Mouse (Mus musculus): ENCODE measurements around the gene Fam219a. TPM values are rescaled to one million over a fixed set of nuclear protein-coding genes. Genes with fewer than 3 reads are reported as not detected.

Fam219a gene
- polyA plus RNA-seq, 1 experiment, result 16.3 TPM

DNA sequence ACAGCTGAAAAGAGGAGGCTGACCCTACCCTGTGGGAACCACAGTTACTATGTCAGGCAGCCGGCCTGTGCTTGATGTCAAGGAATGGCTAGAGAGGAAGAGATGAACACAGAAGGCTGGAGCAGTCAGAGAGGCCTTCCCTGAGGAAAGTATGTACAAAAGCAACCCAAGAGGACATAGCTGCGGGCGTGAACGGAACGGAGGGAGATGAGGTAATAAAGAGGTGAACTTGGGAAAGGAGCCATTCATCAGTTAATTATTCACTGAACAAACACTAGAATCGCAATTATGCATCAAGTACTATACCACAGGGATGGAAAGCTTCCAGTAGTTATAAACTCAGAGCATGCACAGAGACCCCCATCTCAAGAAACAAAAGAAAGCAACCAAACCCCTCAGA, 47.2 kb downstream of the Fam219a start:
- H3K27ac ChIP-seq (ENCODE audit: insufficient read depth, low read length), result no peak overlapping the region
- WGBS, result 96% methylated on average over 6 of the region's 6 CpGs
- DNase-seq (ENCODE audit: low read depth in 1 of 2, low spot score in 2 of 2), result no peak
- H3K36me3 ChIP-seq (ENCODE audit: control insufficient read depth, insufficient read depth, low read length), result peaks cover 2% of the 10 kb centered on the region; the same call in 1 of the 2 replicates
- no peak overlapping the region for H3K4me3 ChIP-seq (ENCODE audit: extremely low read depth, insufficient read depth, insufficient read length)
- H3K4me1 ChIP-seq (ENCODE audit: control insufficient read depth, insufficient read depth, insufficient read length), result no peaks in the 10 kb centered on the region
- no peak for TF ChIP-seq CTCF (IDR thresholded peaks at IDR 0.05; ENCODE audit: extremely low read depth, insufficient read depth, insufficient read length, insufficient replicate concordance)
- no peak for TF ChIP-seq POLR2A (IDR thresholded peaks at IDR 0.05; ENCODE audit: low read depth, low read length)
- no peaks in the 10 kb centered on the region for H3K27me3 ChIP-seq (ENCODE audit: control insufficient read depth, insufficient read depth, low read length)

GRCm38 (mm10) chr4:41520641-41521040, 48.7 kb downstream of the Fam219a start:
- no peak for TF ChIP-seq POLR2A (IDR thresholded peaks at IDR 0.05; ENCODE audit: low read depth, low read length)
- Histone ChIP-seq H3K27ac (ENCODE audit: insufficient read depth, low read length) (no peak overlapping the region), H3K4me3 (ENCODE audit: extremely low read depth, insufficient read depth, insufficient read length) (no peak overlapping the region), H3K4me1 (ENCODE audit: control insufficient read depth, insufficient read depth, insufficient read length) (no peaks in the 10 kb centered on the region), H3K36me3 (ENCODE audit: control insufficient read depth, insufficient read depth, low read length) (peaks cover 2% of the 10 kb centered on the region; the same call in 1 of the 2 replicates), H3K27me3 (ENCODE audit: control insufficient read depth, insufficient read depth, low read length) (no peaks in the 10 kb centered on the region)
- DNase-seq (ENCODE audit: low read depth in 1 of 2, low spot score in 2 of 2), result no peak
- 78% methylated on average over 14 of the region's 14 CpGs for WGBS

GRCm38 (mm10) chr4:41519195-41519594, 50.1 kb downstream of the Fam219a start:
- TF ChIP-seq POLR2A (IDR thresholded peaks at IDR 0.05; ENCODE audit: low read depth, low read length), result no peak
- no peak for TF ChIP-seq CTCF (IDR thresholded peaks at IDR 0.05; ENCODE audit: extremely low read depth, insufficient read depth, insufficient read length, insufficient replicate concordance)
- DNase-seq (ENCODE audit: low read depth in 1 of 2, low spot score in 2 of 2), result no peak
- Histone ChIP-seq H3K36me3 (ENCODE audit: control insufficient read depth, insufficient read depth, low read length) (peaks cover 2% of the 10 kb centered on the region; the same call in 1 of the 2 replicates), H3K27ac (ENCODE audit: insufficient read depth, low read length) (no peak overlapping the region), H3K4me1 (ENCODE audit: control insufficient read depth, insufficient read depth, insufficient read length) (no peaks in the 10 kb centered on the region), H3K4me3 (ENCODE audit: extremely low read depth, insufficient read depth, insufficient read length) (no peak overlapping the region), H3K27me3 (ENCODE audit: control insufficient read depth, insufficient read depth, low read length) (no peaks in the 10 kb centered on the region)
- WGBS, result 94% methylated on average over 5 of the region's 5 CpGs

DNA sequence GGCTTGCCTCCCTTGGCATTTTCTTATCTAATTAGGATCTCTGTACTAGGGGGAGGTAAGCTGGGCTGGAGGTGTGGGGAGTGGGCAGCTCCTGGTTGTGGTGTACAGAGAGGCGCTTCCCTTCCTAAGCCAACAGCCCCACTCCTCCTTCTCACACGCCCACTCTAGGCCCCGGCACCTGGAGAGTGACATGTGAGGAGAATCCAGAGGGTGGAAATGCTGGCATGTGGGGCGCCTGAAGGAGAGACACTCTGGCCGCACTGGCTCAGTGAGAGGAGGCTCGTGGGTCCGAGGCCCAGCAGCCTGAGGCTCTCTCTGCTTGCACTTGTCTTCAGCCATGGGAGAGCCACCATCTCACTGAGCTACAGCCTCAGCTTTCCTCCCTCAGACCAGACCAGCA, 51.0 kb downstream of the Fam219a start:
- 84% methylated on average over 7 of the region's 7 CpGs for WGBS

DNA sequence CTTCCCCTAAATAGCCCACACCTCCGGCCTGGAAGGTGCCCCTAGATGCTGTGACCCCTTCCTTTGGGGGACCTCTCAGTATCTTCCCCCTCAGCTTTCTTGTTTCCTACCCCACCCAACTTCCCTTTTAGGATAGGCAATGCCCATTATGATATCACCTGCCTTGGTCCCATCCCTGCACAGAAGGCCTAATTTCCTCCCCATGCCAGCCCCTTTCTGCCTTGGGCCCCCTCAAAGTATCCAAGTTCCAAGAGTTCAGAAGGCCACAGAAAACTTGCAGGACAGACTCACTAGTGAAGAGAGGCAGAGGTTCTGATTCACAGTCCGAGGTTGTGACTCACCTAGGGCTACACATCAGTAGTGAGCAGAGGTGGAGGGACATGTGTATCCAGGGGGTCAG, 52.1 kb downstream of the Fam219a start, which contains the start of gene 1110017D15Rik:
1110017D15Rik (minus strand) TSS at position 101 of the 400 bp plus-strand sequence.
- no peak for TF ChIP-seq CTCF (IDR thresholded peaks at IDR 0.05; ENCODE audit: extremely low read depth, insufficient read depth, insufficient read length, insufficient replicate concordance)
- no peak for TF ChIP-seq POLR2A (IDR thresholded peaks at IDR 0.05; ENCODE audit: low read depth, low read length)
- Histone ChIP-seq H3K27me3 (ENCODE audit: control insufficient read depth, insufficient read depth, low read length) (no peaks in the 10 kb centered on the region), H3K27ac (ENCODE audit: insufficient read depth, low read length) (no peak within 1 kb of the TSS), H3K36me3 (ENCODE audit: control insufficient read depth, insufficient read depth, low read length) (peaks cover 2% of the 10 kb centered on the region; the same call in 1 of the 2 replicates), H3K4me3 (ENCODE audit: extremely low read depth, insufficient read depth, insufficient read length) (no peak within 1 kb of the TSS), H3K4me1 (ENCODE audit: control insufficient read depth, insufficient read depth, insufficient read length) (no peaks in the 10 kb centered on the region)
- WGBS, result 88% methylated on average over 2 of the region's 2 CpGs
- no peak for DNase-seq (ENCODE audit: low read depth in 1 of 2, low spot score in 2 of 2)

More for the DNA sequence above, 51.0 kb downstream of the Fam219a start:
- Histone ChIP-seq H3K36me3 (ENCODE audit: control insufficient read depth, insufficient read depth, low read length) (peaks cover 2% of the 10 kb centered on the region; the same call in 1 of the 2 replicates), H3K4me1 (ENCODE audit: control insufficient read depth, insufficient read depth, insufficient read length) (no peaks in the 10 kb centered on the region), H3K27me3 (ENCODE audit: control insufficient read depth, insufficient read depth, low read length) (no peaks in the 10 kb centered on the region), H3K27ac (ENCODE audit: insufficient read depth, low read length) (no peak overlapping the region), H3K4me3 (ENCODE audit: extremely low read depth, insufficient read depth, insufficient read length) (no peak overlapping the region)
- TF ChIP-seq CTCF (IDR thresholded peaks at IDR 0.05; ENCODE audit: extremely low read depth, insufficient read depth, insufficient read length, insufficient replicate concordance) (no peak), POLR2A (IDR thresholded peaks at IDR 0.05; ENCODE audit: low read depth, low read length) (no peak)
- DNase-seq (ENCODE audit: low read depth in 1 of 2, low spot score in 2 of 2), result no peak

DNA sequence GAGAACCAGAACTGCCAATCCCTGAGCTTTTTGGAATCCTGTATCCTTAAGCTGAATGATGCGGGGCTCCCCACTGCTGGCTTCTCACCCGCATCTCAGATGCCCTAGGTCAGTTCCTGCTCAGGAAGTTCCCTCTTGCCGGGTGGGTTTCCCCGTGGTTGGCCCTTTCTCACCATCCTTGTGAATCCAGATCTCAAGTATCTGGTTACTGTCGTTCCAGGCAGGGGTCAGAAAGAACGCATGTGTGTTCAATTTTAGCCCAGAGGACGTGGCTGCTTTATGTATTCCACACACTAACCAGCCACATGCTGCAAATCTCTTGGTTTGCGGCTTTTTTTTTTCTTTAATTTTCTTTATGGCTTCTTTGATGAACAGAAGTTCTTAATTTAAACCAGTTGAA, 55.6 kb downstream of the Fam219a start:
- H3K27me3 ChIP-seq (ENCODE audit: control insufficient read depth, insufficient read depth, low read length), result no peaks in the 10 kb centered on the region
- H3K27ac ChIP-seq (ENCODE audit: insufficient read depth, low read length), result no peak overlapping the region
- no peak overlapping the region for H3K4me3 ChIP-seq (ENCODE audit: extremely low read depth, insufficient read depth, insufficient read length)
- WGBS, result 29% methylated on average over 8 of the region's 8 CpGs
- no peaks in the 10 kb centered on the region for H3K36me3 ChIP-seq (ENCODE audit: control insufficient read depth, insufficient read depth, low read length)
- no peak for DNase-seq (ENCODE audit: low read depth in 1 of 2, low spot score in 2 of 2)
- TF ChIP-seq POLR2A (IDR thresholded peaks at IDR 0.05; ENCODE audit: low read depth, low read length) (no peak), CTCF (IDR thresholded peaks at IDR 0.05; ENCODE audit: extremely low read depth, insufficient read depth, insufficient read length, insufficient replicate concordance) (no peak)
- H3K4me1 ChIP-seq (ENCODE audit: control insufficient read depth, insufficient read depth, insufficient read length), result no peaks in the 10 kb centered on the region

DNA sequence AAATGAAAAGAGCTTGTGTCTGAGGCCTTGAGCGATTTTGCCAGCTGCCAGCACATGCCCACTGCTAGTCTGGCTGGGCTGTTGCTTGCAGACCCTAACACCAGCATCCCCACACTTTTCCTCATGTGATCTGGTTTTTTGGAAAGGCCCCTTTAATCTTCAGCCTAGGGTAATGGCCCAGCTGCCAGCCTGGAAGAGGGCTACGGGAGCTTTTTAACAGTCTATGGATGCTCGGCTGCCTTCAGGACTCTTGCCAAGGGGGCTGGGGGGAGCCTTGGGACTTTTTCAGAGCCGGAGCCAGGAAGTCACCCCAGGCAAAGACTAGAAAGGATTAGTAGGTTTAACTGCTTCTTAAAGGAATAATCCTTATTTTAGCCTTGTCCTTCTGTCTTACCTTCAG, 56.0 kb downstream of the Fam219a start:
- Histone ChIP-seq H3K36me3 (ENCODE audit: control insufficient read depth, insufficient read depth, low read length) (no peaks in the 10 kb centered on the region), H3K27ac (ENCODE audit: insufficient read depth, low read length) (no peak overlapping the region), H3K4me1 (ENCODE audit: control insufficient read depth, insufficient read depth, insufficient read length) (no peaks in the 10 kb centered on the region), H3K4me3 (ENCODE audit: extremely low read depth, insufficient read depth, insufficient read length) (no peak overlapping the region), H3K27me3 (ENCODE audit: control insufficient read depth, insufficient read depth, low read length) (no peaks in the 10 kb centered on the region)
- TF ChIP-seq CTCF (IDR thresholded peaks at IDR 0.05; ENCODE audit: extremely low read depth, insufficient read depth, insufficient read length, insufficient replicate concordance), result no peak
- no peak for TF ChIP-seq POLR2A (IDR thresholded peaks at IDR 0.05; ENCODE audit: low read depth, low read length)
- WGBS, result 57% methylated on average over 4 of the region's 4 CpGs
- DNase-seq (ENCODE audit: low read depth in 1 of 2, low spot score in 2 of 2), result no peak
